Mouse (Mus musculus) G1E (cell line): Measurements from ENCODE around the gene Pak1.

Experiments used
- CTCF ChIP-seq: IDR thresholded peaks from 2 replicates; pipeline ENCODE4 v1.5.1; 2012; ENCODE audit warnings: low read depth, low read length, inconsistent platforms, mixed read lengths
- GATA1 ChIP-seq: IDR thresholded peaks from 2 replicates; pipeline ENCODE4 v1.6.1; 2012; ENCODE audit warnings: borderline replicate concordance, low read length, inconsistent platforms, mixed read lengths
- POLR2AphosphoS5 ChIP-seq: IDR thresholded peaks from 2 replicates; pipeline ENCODE4 v1.6.1; 2012; ENCODE audit warnings: low read depth, low read length, inconsistent platforms; ENCODE audit not compliant: insufficient replicate concordance

- TF ChIP-seq CTCF = no peak
- no peak for TF ChIP-seq GATA1
- no peak for TF ChIP-seq POLR2AphosphoS5
These were observed 33.5 kb downstream of the Pak1 start for GRCm38 (mm10) chr7:97821875-97822274.
